Mouse (Mus musculus) forebrain, embryonic 12.5 days (tissue): ENCODE data around the gene Gm6583. TPM values are rescaled to one million over a fixed set of nuclear protein-coding genes. Genes with fewer than 3 reads are reported as not detected.
"Not testable (repeated sequence)": the region's sequence is repeated elsewhere in the genome, so short reads cannot be mapped to it uniquely, and the experiment has no call there.

Experiments used
- ATAC-seq: fragments of 200-750 bp; cut with Nextera tagmentation; 2 replicates; pipeline ENCODE4 v1.8.0; 2017; ENCODE audit warnings: moderate TSS enrichment; ENCODE audit not compliant: low FRiP score
- H3K27ac ChIP-seq: fragments of 300-500 bp; sonication (generic); 2 replicates; pipeline ENCODE4 v1.5.1; 2016; ENCODE audit warnings: mild to moderate bottlenecking
- H3K27me3 ChIP-seq: fragments of 300-500 bp; sonication (generic); 2 replicates; pipeline ENCODE4 v1.6.1; 2016; ENCODE audit warnings: mild to moderate bottlenecking
- H3K36me3 ChIP-seq: fragments of 300-500 bp; sonication (generic); replicated peaks from 2 replicates; pipeline ENCODE4 v1.6.1; 2016; ENCODE audit warnings: mild to moderate bottlenecking
- H3K4me1 ChIP-seq: fragments of 300-500 bp; sonication (generic); 2 replicates; pipeline ENCODE4 v1.6.1; 2016
- H3K4me2 ChIP-seq: fragments of 300-500 bp; sonication (generic); 2 replicates; pipeline ENCODE4 v1.6.1; 2016; ENCODE audit warnings: mild to moderate bottlenecking, moderate library complexity
- H3K4me3 ChIP-seq: fragments of 300-500 bp; sonication (generic); replicated peaks from 2 replicates; pipeline ENCODE4 v1.5.1; 2016; ENCODE audit warnings: mild to moderate bottlenecking
- H3K9ac ChIP-seq: fragments of 300-500 bp; sonication (generic); 2 replicates; pipeline ENCODE4 v1.6.1; 2016; ENCODE audit warnings: mild to moderate bottlenecking
- H3K9me3 ChIP-seq: fragments of 300-500 bp; sonication (generic); 2 replicates; pipeline ENCODE4 v1.6.1; 2016
- WGBS: fragments of 180-500 bp; shearing (Covaris S2); methylation state at CpG from one replicate; pipeline ENCODE4 v1.1.7; 2016; 5-methylcytosine and 5-hydroxymethylcytosine counted together
- polyA plus RNA-seq: library from polyadenylated mRNA; unstranded; fragments of >200 nt; fragmentation: Nextera tagmentation; extraction: Ambion mirVana; gene quantifications from 2 replicates; pipeline ENCODE4 v1.2.1, GENCODE M21; 2016

Gene Gm6583
- polyA plus RNA-seq, 1 experiment from 2014 or later = 0.22 TPM

- H3K27me3 ChIP-seq = peaks cover 13% of the 10 kb centered on the region; the same call in 1 of the 2 replicates
- no peak for ATAC-seq
- no peaks in the 10 kb centered on the region for H3K9me3 ChIP-seq
- H3K4me3 ChIP-seq = no peak overlapping the region
- no peak overlapping the region for H3K27ac ChIP-seq
- 81% methylated on average over 5 of the region's 5 CpGs for WGBS
- peaks cover 7% of the 10 kb centered on the region for H3K36me3 ChIP-seq
- H3K4me1 ChIP-seq = peaks cover 7% of the 10 kb centered on the region
- H3K4me2 ChIP-seq = no peak overlapping the region
- H3K9ac ChIP-seq = no peak overlapping the region
Observed at GRCm38 (mm10) chr5:112320379-112320778, 35.5 kb downstream of the Gm6583 start.

- H3K36me3 ChIP-seq = peaks cover 12% of the 10 kb centered on the region
- H3K4me2 ChIP-seq, H3K27me3 ChIP-seq, H3K27ac ChIP-seq, H3K4me3 ChIP-seq, H3K9ac ChIP-seq, H3K4me1 ChIP-seq, H3K9me3 ChIP-seq, ATAC-seq: not testable (repeated sequence)
- WGBS = 62% methylated on average over 2 of the region's 2 CpGs
Observed at GRCm38 (mm10) chr5:112319343-112319742, 36.5 kb downstream of the Gm6583 start.

- ATAC-seq = no peak
- Histone ChIP-seq H3K27me3 (no peaks in the 10 kb centered on the region; the same call in 1 of the 2 replicates), H3K4me3 (no peak overlapping the region), H3K9me3 (no peaks in the 10 kb centered on the region), H3K4me1 (peaks cover 9% of the 10 kb centered on the region), H3K4me2 (no peak overlapping the region), H3K36me3 (peaks cover 22% of the 10 kb centered on the region), H3K9ac (no peak overlapping the region), H3K27ac (no peak overlapping the region)
- WGBS = 70% methylated on average over 5 of the region's 5 CpGs
Observed at GRCm38 (mm10) chr5:112317328-112317727, 38.5 kb downstream of the Gm6583 start.

GRCm38 (mm10) chr5:112316468-112316867 lies 39.4 kb downstream of the Gm6583 start:
- H3K36me3 ChIP-seq = peaks cover 28% of the 10 kb centered on the region

GRCm38 (mm10) chr5:112313222-112313885 lies 42.5 kb downstream of the Gm6583 start:
- Histone ChIP-seq H3K9ac (no peak overlapping the region), H3K27me3 (no peaks in the 10 kb centered on the region), H3K9me3 (no peaks in the 10 kb centered on the region), H3K36me3 (peaks cover 55% of the 10 kb centered on the region), H3K4me1 (peaks cover 9% of the 10 kb centered on the region), H3K27ac (peak overlapping the region; percentile 46; the same call in 1 of the 2 replicates), H3K4me2 (no peak overlapping the region), H3K4me3 (no peak overlapping the region)
- ATAC-seq = no peak
- WGBS = 54% methylated on average over 11 of the region's 11 CpGs

More at GRCm38 (mm10) chr5:112316468-112316867, 39.4 kb downstream of the Gm6583 start:
- H3K27ac ChIP-seq = no peak overlapping the region
- H3K4me1 ChIP-seq = peaks cover 9% of the 10 kb centered on the region
- no peak for ATAC-seq
- WGBS = 73% methylated on average over 5 of the region's 5 CpGs
- no peak overlapping the region for H3K4me2 ChIP-seq
- no peak overlapping the region for H3K9ac ChIP-seq
- no peaks in the 10 kb centered on the region; the same call in 1 of the 2 replicates for H3K27me3 ChIP-seq
- H3K9me3 ChIP-seq = no peaks in the 10 kb centered on the region
- H3K4me3 ChIP-seq = no peak overlapping the region

- H3K27ac ChIP-seq = no peak overlapping the region
- peaks cover 33% of the 10 kb centered on the region for H3K36me3 ChIP-seq
- H3K4me2 ChIP-seq = no peak overlapping the region
- 75% methylated on average over 5 of the region's 5 CpGs for WGBS
- no peak overlapping the region for H3K9ac ChIP-seq
- no peak for ATAC-seq
- H3K27me3 ChIP-seq = no peaks in the 10 kb centered on the region
- no peaks in the 10 kb centered on the region for H3K9me3 ChIP-seq
- H3K4me1 ChIP-seq = no peaks in the 10 kb centered on the region
- no peak overlapping the region for H3K4me3 ChIP-seq
Observed at GRCm38 (mm10) chr5:112305842-112306241, 50.0 kb downstream of the Gm6583 start.

Other genes starting within 250 kb of the Gm6583 start
- gene Cryba4, start 103.5 kb downstream of the Gm6583 start, polyA plus RNA-seq = 1.2 and 1.4 TPM in 2 replicates
- 1.2 and 1.3 TPM in 2 replicates for gene Crybb1, start 100.2 kb downstream of the Gm6583 start, polyA plus RNA-seq
- 27.1 and 28.6 TPM in 2 replicates for gene Tpst2, start 79.3 kb downstream of the Gm6583 start, polyA plus RNA-seq
- gene Tfip11, start 29.7 kb downstream of the Gm6583 start, polyA plus RNA-seq = 38.1 and 39.5 TPM in 2 replicates
- gene Srrd, start 13.0 kb downstream of the Gm6583 start, polyA plus RNA-seq = 47.3 and 50.0 TPM in 2 replicates
- 36.1 and 37.3 TPM in 2 replicates for gene Hps4, start 12.9 kb downstream of the Gm6583 start, polyA plus RNA-seq
- 38.6 and 57.3 TPM in 2 replicates for gene Asphd2, start 38.8 kb upstream of the Gm6583 start, polyA plus RNA-seq
- gene Gm6588, start 93.4 kb upstream of the Gm6583 start, polyA plus RNA-seq = 0.57 and 0.65 TPM in 2 replicates
- gene Sez6l, start 221.2 kb upstream of the Gm6583 start, polyA plus RNA-seq = 13.4 and 14.8 TPM in 2 replicates